Mouse (Mus musculus) Patski (cell line): ENCODE data around the gene Cep152. TPM values are rescaled to one million over a fixed set of nuclear protein-coding genes. Genes with fewer than 3 reads are reported as not detected.

Experiments
- ATAC-seq: fragments of 100-300 bp; one replicate; pipeline ENCODE4 v1.8.0; 2021
- CTCF ChIA-PET: fragments of 350-600 bp; sonication (Branson Sonifier 250); formaldehyde crosslinking; loops from one replicate; lab custom pipeline; 2022; ENCODE audit warnings: inconsistent platforms; lab: Charles Lee
- POLR2A ChIA-PET: fragments of 350-600 bp; sonication (Branson Sonifier 250); formaldehyde crosslinking; loops from one replicate; lab custom pipeline; 2022; ENCODE audit warnings: antibody characterized with exemption, inconsistent platforms; lab: Charles Lee
- DNase-seq: peaks from one replicate; pipeline ENCODE4 v3.0.0-alpha.2; 2011; ENCODE audit warnings: low read depth, low spot score
- H3K27me3 ChIP-seq: fragments of 371-371 bp; one replicate; pipeline ENCODE4 v1.5.1; 2021
- CTCF ChIP-seq: fragments of 100-300 bp; IDR thresholded peaks from one replicate; pipeline ENCODE4 v1.5.1; 2021
- in situ Hi-C: fragments of 300-500 bp; cut with MboI; formaldehyde crosslinking; loops from 3 replicates; pipeline ENCODE4 v1.11.1; 2018; ENCODE audit warnings: low pct_unique_long_range_greater_than_20kb, mixed read lengths
- polyA plus RNA-seq: library from polyadenylated mRNA; unstranded; gene quantifications from one replicate; pipeline ENCODE4 v1.2.3, GENCODE M21; 2021

Gene Cep152
- polyA plus RNA-seq, 1 experiment from 2014 or later: 5.1 TPM

- POLR2A ChIA-PET: no interaction called here
These were observed 61.0 kb downstream of the Cep152 start for GRCm38 (mm10) chr2:125563884-125564283.

GRCm38 (mm10) chr2:125562407-125562806, 62.5 kb downstream of the Cep152 start:
- CTCF ChIA-PET: no interaction called here
- in situ Hi-C loops: no loop called here
- TF ChIP-seq CTCF: no peak
- POLR2A ChIA-PET: no interaction called here
- no peaks in the 10 kb centered on the region for H3K27me3 ChIP-seq
- ATAC-seq (no peak), DNase-seq (no peak)

More at GRCm38 (mm10) chr2:125563884-125564283, 61.0 kb downstream of the Cep152 start:
- DNase-seq: no peak
- ATAC-seq: no peak
- no peaks in the 10 kb centered on the region for H3K27me3 ChIP-seq
- CTCF ChIA-PET: no interaction called here
- no peak for TF ChIP-seq CTCF
- in situ Hi-C loops: no loop called here

- DNase-seq (no peak), ATAC-seq (no peak)
- TF ChIP-seq CTCF: no peak
- ChIA-PET CTCF (interaction anchor here (1.5 to 2.6 kb wide), 2 partner anchors 12 kb away, joined by 4 to 8 read pairs; no protein-coding TSS in a partner anchor), POLR2A (interaction anchor here (0.7 kb wide), 1 partner anchor 127 kb away, joined by 3 read pairs; no protein-coding TSS in a partner anchor)
- in situ Hi-C loops: no loop called here
- H3K27me3 ChIP-seq: no peaks in the 10 kb centered on the region
These were observed 64.9 kb downstream of the Cep152 start for GRCm38 (mm10) chr2:125560037-125560436.

GRCm38 (mm10) chr2:125558634-125559589, 66.0 kb downstream of the Cep152 start:
- DNase-seq (no peak), ATAC-seq (no peak)
- POLR2A ChIA-PET: no interaction called here
- in situ Hi-C loops: no loop called here
- TF ChIP-seq CTCF: no peak
- CTCF ChIA-PET: interaction anchor here (1.2 to 2.6 kb wide), 5 partner anchors 11 to 46 kb away, joined by 3 to 8 read pairs (median 5); no protein-coding TSS in a partner anchor
- no peaks in the 10 kb centered on the region for H3K27me3 ChIP-seq

- TF ChIP-seq CTCF: no peak
- CTCF ChIA-PET: interaction anchor here (1.0 kb wide), 1 partner anchor 13 kb away, joined by 3 read pairs; no protein-coding TSS in a partner anchor
- POLR2A ChIA-PET: interaction anchor here (1.1 kb wide), 1 partner anchor 8 kb away, joined by 3 read pairs; no protein-coding TSS in a partner anchor
- ATAC-seq (no peak), DNase-seq (no peak)
- in situ Hi-C loops: no loop called here
- no peaks in the 10 kb centered on the region for H3K27me3 ChIP-seq
These were observed 69.1 kb downstream of the Cep152 start for GRCm38 (mm10) chr2:125555830-125556229.

GRCm38 (mm10) chr2:125548806-125549578, 75.9 kb downstream of the Cep152 start:
- POLR2A ChIA-PET: no interaction called here
- in situ Hi-C loops: no loop called here
- DNase-seq (no peak), ATAC-seq (no peak)
- no peaks in the 10 kb centered on the region for H3K27me3 ChIP-seq
- TF ChIP-seq CTCF: no peak
- CTCF ChIA-PET: interaction anchor here (2.0 kb wide), 1 partner anchor 10 kb away, joined by 8 read pairs; no protein-coding TSS in a partner anchor

GRCm38 (mm10) chr2:125544986-125545385, 79.9 kb downstream of the Cep152 start:
- TF ChIP-seq CTCF: no peak
- no peaks in the 10 kb centered on the region for H3K27me3 ChIP-seq
- in situ Hi-C loops: no loop called here
- ChIA-PET POLR2A (no interaction called here), CTCF (interaction anchor here (1.0 to 1.3 kb wide), 2 partner anchors 14 to 58 kb away, joined by 3 read pairs; no protein-coding TSS in a partner anchor)
- DNase-seq: no peak
- no peak for ATAC-seq

GRCm38 (mm10) chr2:125543646-125544045, 81.3 kb downstream of the Cep152 start:
- in situ Hi-C loops: no loop called here

GRCm38 (mm10) chr2:125541451-125541850, 83.5 kb downstream of the Cep152 start:
- ATAC-seq: no peak
- POLR2A ChIA-PET: interaction anchor here (0.7 kb wide), 1 partner anchor 447 kb away, joined by 3 read pairs; no protein-coding TSS in a partner anchor

More at GRCm38 (mm10) chr2:125543646-125544045, 81.3 kb downstream of the Cep152 start:
- no peak for TF ChIP-seq CTCF
- no peaks in the 10 kb centered on the region for H3K27me3 ChIP-seq
- ATAC-seq: no peak
- POLR2A ChIA-PET: interaction anchor here (0.6 kb wide), 1 partner anchor 49 kb away, joined by 3 read pairs; no protein-coding TSS in a partner anchor
- DNase-seq: no peak
- CTCF ChIA-PET: interaction anchor here (1.3 kb wide), 1 partner anchor 16 kb away, joined by 3 read pairs; no protein-coding TSS in a partner anchor

More at GRCm38 (mm10) chr2:125541451-125541850, 83.5 kb downstream of the Cep152 start:
- H3K27me3 ChIP-seq: no peaks in the 10 kb centered on the region
- no peak for DNase-seq
- no peak for TF ChIP-seq CTCF
- in situ Hi-C loops: no loop called here
- CTCF ChIA-PET: interaction anchor here (1.5 kb wide), 1 partner anchor 18 kb away, joined by 5 read pairs; no protein-coding TSS in a partner anchor
